Mouse (Mus musculus): Measurements from ENCODE around the gene Lcn4.

Lcn4 gene

DNA sequence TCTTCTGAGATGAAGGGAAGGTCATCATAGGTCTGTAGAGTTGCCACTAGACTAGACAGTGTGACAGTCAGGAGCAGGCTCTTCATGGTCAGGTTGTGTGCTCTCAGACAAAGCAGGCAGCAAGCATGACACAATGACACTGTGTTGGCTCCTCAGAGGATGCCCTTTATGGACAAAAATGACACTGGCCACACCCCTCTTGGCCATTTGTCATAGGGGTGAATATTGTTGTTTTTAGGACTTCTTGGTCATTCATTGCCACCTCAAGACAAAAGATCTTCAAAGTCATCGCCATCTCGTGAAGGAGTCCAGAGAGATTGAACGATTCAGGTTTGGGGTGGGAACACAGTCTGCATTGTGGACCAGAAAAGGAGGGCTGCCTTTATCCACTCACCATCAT, at the start of gene Lcn4:
Gene Lcn4 (minus strand): TSS at position 101 of the 400 bp plus-strand sequence.
- DNase-seq (ENCODE audit: low read depth, low spot score), result no peak

DNA sequence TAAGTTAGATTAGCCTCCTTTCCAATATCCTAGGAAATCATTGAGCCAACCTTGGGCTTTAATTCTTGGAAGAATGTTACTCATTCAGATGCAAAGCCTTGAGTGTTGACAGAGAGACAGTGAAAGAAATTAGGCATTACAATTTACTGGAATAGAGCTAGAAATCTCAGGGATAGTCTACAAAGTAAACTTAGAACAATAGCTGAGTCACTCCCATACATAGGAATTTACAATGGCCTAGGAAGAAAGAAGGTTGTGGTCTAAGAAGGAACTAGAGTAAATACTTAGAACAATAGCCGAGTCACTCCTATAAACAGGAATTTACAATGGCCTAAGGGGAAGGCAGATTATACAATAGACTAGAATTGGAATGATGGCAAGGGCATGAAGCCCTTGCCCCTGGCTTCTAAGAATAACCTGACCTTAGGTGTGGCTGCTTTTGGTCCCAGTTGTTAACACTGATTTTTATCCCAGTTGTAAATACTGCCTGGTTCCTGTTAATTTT, 15.1 kb upstream of the Lcn4 start:
- DNase-seq (ENCODE audit: low read depth, low spot score), result no peak

DNA sequence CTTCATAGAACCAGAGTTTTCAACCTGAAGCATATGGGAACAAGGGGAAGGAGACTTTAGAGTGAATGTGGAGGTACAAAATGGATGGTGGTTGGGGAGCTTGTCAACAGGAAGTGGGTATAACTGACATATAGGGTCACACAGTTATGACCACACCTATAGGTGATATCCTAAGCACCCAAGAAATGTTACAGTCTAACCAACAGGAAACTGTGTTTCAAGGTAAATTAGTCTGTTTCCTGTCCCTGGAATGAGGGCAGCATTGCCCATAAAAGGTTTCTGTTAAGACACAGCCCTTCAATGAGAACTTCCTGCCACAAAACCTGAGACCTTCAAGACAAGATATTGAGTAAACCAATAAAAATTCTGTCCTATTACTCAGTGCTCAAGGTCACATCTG, 2.3 kb downstream of the Lcn4 start:
- peak; percentile 84 for DNase-seq (ENCODE audit: low read depth, low spot score)

DNA sequence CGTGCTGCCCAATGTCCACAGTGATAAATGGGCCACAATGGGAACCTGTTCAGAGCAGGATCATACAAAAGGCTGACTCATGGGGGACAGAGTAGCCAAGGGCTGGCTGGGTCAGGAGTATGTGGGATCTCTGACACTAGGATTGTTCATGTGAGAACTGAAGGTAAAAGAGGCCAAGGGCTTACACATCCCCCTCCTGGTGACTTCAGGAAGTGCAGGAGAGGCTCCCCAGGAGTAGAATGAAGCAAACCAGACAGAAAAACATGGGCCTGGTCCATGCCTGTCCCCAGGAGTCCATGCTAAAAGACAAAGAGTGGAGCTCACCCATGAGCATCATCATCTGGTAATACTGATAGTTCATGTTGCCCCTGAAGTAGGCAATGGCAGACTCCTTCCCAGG, 7.5 kb downstream of the Lcn4 start:
- DNase-seq (ENCODE audit: low read depth, low spot score), result peak; percentile 74

DNA sequence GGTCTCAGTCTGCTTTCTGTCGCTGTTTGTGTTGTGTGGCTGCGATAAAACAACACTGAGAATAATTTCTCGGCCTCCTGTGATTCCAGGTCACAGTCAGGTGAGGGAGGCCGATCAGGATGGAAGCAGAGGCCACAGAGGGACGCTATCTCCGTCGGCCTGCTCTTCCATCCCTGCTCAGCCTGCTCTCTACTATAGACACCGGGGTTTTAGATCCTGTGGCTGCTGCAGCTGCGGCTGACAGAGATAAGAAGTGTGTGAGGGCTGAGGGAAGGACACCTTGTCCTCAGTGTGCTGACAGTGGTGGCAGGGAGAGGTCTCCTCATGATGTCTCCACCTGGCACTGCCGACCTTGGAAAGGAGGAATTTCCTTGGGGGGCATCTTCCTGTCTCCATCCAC, 8.0 kb downstream of the Lcn4 start:
- peak; percentile 29 for DNase-seq (ENCODE audit: low read depth, low spot score)

DNA sequence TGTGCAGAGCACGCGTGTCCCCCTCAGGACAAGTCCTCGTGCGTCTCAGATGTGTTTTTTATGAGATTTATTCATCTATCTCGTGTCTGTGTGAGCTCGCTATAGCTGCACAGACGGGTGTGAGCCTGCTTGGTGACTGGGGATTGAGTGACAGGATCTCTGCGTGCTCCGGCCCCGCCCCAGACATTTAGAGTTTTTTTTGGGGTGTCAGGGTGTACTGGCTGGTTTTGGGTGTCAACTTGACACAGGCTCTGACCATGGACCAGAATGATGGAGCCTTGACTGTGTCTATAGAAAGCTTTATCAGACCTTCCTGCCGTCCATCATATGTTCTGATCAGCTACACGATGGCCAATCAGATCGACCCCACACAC, 8.6 kb downstream of the Lcn4 start:
- DNase-seq (ENCODE audit: low read depth, low spot score), result no peak

DNA sequence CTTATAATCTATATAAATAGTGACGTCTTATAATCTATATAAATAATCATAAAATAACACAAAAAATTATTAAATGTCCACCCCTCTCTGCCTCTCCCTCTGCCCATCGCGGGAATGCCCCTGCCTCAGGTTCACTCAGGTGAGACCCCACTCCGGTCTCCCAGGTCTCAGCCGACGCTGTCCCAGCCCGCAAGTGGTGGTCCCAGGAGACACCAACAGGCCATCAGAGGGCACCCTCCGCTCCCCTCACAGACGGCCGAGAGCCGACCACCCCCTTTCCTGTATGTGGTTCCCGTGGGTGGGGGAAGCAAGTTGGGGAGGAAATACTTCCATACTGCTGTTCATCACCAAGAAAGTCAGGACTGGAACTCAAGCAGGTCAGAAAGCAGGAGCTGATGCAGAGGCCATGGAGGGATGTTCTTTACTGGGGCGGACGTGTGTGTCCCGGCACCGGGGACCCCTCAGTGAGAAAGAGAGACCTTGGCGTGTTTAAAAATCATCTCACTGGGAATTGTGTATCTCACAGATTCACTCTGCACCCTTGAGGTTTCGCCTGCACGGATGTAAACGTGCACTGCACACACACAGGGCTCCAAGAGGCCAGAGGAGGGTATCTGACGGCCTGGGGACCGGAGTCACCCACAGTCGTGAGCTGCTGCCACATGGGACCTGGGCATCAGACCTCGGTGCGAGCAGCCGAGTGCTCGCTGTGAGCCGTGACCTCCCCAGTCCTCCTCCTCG, 9.1 kb downstream of the Lcn4 start:
- DNase-seq (ENCODE audit: low read depth, low spot score), result no peak

DNA sequence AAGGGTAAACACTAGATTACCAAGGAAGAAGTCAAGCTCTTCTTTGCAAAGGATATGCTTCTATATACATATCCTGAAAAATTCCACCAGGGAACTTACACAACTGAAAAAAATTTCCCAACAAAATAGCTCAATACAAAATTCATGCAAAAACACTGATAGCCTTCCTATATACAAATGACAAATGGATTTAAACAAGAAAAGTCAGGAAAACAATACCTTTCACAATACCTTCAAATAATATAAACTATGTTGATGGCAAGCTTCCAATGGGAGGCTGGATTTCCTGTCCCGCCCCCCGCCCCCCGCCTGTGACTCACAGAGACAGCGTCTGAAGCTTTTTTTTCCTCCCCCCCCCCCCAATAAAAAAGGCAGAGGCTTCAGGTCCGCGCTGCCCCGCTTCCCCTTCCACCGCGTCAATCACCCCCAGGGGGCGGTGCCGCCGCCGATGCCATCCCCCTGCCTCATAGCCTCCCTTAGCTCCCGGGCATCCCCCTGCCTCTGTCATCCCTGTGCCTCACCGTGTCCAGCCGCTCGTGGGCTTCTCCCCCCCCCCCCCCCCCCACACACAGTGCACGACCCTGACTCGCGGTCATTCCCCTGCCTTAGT, 9.8 kb downstream of the Lcn4 start:
- peak; percentile 70 for DNase-seq (ENCODE audit: low read depth, low spot score)

DNA sequence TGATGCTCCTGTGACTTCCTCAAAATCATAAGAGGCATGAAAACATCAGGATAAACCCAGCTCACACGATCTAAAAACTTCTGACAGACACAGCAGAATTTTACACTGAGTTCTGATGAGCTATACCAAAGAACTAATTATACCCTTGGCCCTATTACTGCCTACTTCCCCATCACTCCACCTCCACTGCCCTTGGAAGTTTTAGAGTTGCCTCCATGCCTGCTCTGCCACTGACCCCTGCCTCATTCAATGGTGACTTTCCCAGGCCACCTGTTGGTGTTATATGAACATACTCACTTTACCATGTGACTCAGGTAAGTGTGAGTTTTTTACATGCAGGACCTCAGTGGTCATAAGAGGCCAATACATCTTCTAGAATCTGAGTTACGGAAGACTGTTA, 13.7 kb downstream of the Lcn4 start:
- no peak for DNase-seq (ENCODE audit: low read depth, low spot score)

DNA sequence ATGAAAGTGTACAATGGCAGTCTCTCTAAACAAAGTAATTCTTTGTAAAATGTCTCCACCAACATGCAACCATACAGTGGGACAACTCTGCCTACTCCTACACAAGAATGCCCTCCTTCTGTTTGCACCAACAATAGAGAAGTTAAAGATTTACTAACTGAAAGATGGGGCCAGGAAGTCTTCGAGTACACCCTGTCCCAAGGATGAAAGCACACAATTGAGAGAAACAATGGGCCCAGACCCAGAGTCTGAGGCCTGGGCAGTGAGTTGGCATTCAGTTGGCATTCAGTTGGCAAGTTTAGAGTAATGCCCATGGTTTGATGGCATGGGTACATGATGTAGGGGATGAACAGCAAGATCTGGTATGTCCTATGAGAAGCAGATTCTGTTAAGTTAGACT, 16.4 kb downstream of the Lcn4 start:
- no peak for DNase-seq (ENCODE audit: low read depth, low spot score)

DNA sequence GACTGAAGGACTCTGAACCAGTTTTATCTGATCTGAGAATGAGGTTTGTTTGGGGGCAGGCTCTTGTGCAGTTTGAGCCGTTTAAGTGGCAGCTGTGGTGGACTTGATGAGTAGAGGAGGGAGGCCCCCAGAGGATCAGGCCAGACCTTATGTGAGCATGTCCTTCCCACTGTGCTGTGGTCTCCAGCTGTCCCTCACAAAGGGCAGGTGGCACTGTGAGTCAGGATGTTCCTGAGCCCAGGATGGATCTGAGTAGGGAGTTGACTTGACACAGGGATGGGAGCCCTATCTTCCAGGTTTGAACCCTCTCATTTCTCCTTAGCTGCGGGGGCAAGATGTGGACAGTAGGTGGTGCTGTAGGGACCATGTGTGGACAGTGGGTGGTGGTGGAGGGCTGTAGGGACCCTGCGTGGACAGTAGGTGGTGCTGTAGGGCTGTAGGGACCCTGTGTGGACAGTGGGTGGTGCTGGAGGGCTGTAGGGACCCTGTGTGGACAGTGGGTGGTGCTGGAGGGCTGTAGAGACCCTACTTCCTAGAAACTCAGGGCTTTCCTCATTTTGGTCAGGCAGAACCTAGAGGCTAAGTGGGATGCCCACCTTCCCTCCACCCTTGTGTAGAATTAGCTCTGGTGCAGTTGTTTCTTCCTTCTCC, 24.3 kb downstream of the Lcn4 start:
- peak; percentile 90 for DNase-seq (ENCODE audit: low read depth, low spot score)

DNA sequence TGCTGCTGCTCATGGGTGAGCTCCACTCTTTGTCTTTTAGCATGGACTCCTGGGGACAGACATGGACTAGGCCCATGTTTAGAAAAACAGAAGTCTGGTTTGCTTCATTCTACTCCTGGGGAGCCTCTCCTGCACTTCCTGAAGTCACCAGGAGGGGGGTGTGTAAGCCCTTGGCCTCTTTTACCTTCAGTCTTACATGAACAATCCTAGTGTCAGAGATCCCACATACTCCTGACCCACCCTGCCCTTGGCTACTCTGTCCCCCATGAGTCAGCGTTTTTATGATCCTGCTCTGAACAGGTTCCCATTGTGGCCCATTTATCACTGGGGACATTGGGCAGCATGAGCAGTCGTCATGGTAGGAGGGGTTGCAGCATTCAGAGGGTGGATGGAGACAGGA, 27.1 kb downstream of the Lcn4 start:
- peak; percentile 68 for DNase-seq (ENCODE audit: low read depth, low spot score)

DNA sequence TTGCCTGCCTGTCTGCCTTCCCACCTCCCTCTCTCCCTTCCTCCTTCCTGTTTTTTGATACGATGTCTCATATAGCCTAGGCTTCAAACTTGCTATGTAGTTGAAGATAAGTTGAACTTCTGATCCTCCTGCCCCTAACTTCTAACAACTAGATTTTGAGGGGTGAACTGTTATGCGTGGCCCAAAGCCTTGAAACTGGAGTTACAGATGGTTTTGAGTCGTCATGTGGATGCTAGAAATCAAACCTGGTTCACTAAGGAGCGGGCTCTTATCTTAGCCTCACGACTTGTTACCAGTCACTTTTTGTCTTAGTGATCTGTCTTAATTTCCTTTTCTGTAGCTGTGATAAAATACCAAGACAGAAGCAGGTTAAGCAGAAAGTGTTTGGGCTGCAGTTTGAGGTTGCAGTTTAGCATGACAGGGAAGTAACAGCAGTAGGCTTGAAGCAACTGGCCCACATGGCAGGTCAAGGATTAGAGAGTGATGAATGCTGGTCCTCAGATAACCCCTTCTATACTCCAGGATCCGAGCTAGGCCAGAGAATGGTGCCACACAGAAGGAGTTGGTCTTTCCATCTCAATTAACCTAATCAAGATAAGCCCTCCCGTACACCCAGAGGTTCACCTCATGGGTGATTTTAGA, 30.0 kb downstream of the Lcn4 start:
- DNase-seq (ENCODE audit: low read depth, low spot score), result no peak

DNA sequence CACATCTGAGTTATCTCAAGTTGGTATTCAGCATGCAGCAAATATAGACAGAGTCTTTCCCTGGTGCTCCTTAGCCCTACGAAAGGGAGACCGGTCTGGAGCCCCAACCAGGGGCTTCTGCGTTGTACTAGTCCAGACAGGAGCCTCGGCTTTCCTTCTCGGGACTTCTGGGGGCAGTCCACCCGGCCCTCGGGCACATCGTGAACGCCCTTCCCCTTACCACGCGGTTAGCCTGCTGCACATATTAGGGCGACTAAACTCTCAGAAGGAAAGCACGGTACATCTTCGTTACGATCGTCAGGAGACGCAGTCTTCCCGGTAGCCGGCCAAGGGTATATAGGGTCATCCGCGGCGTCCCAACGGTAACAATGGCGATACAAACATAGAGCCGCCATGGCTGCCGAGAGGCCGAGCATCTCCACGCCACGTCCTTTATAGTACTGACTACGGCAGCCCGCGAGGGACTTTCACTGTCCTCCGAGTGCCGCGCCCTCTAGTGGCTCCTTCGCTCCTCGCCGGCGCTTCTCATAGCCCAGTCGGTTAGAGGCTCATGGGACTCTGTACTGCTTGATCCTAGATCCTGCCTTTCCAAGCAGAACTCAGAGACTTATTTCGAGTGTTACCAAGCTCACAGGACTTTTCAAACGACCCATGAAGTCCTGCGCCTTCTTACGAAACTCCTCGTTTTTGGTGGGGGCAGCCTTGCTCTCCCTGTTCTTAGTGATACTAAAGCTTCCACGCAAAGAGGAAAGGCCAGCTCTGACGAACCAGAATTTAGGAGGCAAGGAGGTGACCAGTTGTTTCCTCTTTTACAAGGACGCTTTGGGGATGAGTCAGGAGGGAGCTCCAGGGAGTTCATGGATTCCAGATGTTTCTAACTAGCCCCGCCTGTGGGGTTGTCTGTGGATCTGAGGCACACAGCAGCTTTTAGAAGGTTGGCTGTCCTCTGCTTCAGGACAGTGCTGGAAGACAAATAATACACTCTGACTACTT, 30.9 kb downstream of the Lcn4 start:
- peak; percentile 92 for DNase-seq (ENCODE audit: low read depth, low spot score)

DNA sequence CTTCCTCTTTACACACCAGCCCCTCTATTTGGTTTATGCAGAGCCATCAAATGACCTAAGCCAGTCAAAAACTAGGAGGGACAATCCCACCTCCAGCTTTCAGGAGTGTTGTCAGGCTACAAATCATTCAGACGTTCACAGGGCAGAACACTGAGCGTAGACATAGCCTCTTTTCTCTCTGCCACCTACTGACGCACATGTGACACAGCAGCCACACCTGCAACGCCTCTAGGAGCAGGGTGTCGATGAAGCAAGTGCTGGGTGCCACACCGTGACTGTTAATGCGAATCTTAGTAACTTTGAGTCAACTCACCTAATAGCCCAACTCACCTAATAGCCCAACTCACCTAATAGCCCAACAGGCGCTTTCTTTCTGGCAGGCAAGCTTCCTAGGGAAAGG, 32.0 kb downstream of the Lcn4 start:
- DNase-seq (ENCODE audit: low read depth, low spot score), result peak; percentile 81

DNA sequence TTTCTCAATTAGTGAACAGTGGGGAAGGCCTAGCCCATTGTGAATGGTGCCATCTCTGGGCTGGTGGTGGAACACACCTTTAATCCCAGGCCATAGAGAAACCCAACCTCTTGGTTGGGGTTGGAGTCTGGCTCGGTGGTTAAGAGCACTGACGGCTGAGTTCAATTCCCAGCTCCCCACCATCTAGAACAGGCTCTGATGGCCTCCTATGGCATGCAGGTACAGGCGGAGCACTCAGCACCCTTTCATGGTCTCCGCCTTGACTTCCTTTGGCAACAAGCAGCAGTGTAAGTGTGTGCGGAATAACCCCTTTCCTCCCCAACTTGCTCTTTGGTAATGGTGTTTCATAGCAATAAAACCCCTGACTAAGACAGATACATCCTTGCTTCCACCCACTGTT, 32.5 kb downstream of the Lcn4 start:
- DNase-seq (ENCODE audit: low read depth, low spot score), result no peak

DNA sequence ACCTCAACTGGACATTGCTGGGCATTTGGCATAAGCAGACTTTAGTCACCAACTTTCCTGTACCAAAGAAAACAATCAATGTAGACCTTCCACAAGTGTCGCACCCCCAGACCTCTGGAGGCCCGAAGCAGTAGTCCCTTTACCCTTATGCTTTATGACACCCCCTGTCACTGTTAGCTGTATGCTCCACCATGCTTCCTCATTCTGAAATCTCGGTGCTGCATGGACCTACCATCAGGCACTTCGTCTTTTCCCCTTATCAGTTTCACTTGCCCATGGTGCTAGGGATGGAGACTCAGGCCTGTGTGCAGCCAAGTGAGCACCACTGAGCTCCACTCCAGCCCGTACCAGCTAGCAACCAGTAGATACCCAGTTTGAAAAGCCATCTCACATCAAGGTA, 33.0 kb downstream of the Lcn4 start:
- DNase-seq (ENCODE audit: low read depth, low spot score), result no peak

DNA sequence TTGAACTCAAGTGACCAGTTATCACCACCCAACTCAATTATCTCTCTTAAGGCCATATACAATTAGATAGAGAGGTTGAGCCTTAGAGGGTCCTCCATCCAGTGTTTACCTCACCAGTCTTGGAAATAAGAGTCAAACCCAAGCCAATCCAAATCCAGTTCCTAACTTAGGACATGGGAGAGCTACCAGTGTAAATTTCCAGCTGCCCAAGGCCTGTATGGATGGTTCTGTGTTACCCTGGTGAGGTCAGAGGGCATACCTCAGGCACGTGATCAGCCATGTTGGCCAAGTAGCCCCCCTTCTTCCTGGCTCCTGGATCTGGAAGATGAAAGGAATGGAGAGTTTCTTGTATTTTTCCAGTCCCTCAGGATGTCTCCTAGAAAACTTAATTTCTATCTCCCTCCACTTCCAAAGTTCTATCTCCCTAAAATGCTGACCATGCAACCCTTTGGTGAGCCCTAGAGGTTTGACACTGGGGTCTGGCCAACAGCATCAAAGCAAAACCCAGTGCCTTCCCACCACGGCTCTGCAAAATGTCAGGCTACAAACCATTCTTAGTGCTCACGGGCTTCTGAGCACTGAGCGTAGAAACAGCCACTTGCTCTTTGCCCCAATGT, 33.7 kb downstream of the Lcn4 start:
- no peak for DNase-seq (ENCODE audit: low read depth, low spot score)

DNA sequence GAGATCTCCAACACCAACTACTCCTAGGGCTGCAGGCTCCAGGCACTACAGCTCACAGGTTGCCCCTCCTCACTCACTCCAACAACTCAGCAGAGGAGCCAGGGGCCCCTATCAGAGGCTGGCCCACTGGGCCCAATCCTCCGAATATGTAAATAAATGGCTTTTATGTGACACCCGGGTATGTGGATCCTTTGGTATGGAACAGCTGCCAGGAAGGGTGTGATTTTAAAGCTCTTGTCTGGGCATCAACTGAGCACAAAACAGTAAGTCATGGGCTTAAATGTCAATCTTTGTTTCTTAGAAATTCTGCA, 34.8 kb downstream of the Lcn4 start:
- DNase-seq (ENCODE audit: low read depth, low spot score), result no peak

DNA sequence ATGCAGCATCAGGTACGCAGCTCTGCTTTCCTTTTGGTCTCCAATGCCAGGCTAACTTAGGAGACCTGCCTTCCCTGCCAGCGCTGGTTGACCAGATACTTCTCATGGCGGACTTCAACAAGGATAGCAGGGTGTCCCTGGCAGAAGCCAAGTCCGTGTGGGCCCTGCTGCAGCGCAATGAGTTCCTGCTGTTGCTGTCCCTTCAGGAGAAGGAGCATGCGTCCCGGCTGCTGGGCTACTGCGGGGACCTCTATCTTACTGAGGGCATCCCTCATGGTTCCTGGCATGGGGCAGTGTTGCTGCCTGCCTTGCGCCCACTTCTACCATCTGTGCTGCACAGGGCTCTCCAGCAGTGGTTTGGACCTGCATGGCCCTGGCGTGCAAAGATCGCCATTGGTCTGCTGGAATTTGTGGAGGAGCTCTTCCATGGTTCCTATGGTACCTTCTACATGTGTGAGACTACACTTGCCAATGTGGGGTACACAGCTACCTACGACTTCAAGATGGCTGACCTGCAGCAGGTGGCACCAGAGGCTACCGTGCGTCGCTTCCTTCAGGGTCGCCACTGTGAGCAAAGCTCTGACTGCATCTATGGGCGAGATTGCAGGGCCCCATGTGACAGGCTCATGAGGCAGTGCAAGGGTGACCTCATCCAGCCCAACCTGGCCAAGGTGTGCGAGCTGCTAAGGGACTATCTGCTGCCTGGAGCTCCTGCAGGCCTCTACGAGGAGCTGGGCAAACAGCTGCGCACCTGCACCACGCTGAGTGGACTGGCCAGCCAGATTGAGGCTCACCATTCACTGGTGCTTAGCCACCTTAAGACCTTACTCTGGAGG, 35.4 kb downstream of the Lcn4 start:
- DNase-seq (ENCODE audit: low read depth, low spot score), result no peak
